Mouse (Mus musculus) induced T-regulatory cell, adult 2 months (primary cell): Measurements from ENCODE around the gene Ttc39d.

ENCODE experiments used
- DNase-seq: peaks from one replicate; pipeline ENCODE4 v3.0.0-alpha.2; 2012; ENCODE audit warnings: low read depth

The Ttc39d gene

DNA sequence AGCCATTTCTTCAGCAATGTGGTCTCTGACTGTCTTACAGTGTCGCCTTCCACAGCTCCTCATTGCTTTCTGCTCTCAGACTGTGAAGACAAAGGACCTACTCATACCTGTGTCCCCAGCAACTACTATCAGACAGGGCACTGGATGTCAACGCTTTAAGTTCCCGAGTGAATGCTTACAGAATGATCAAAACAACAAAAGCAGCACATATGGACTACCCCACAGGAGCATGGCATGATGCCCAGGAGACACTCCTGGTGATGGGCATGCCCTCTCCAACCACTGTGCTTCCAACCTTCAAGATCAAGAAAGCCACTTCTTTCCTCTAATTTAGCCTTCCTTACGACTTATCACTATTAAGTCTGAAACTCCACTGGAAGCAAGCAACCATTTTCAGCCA lies 59.8 kb downstream of the Ttc39d start:
- DNase-seq, result no peak
